Mouse (Mus musculus): ENCODE results near the gene Trpm3. TPM values are rescaled to one million over a fixed set of nuclear protein-coding genes. Genes with fewer than 3 reads are reported as not detected.

Gene Trpm3
- polyA plus RNA-seq, 1 experiment: 0.05 TPM

DNA sequence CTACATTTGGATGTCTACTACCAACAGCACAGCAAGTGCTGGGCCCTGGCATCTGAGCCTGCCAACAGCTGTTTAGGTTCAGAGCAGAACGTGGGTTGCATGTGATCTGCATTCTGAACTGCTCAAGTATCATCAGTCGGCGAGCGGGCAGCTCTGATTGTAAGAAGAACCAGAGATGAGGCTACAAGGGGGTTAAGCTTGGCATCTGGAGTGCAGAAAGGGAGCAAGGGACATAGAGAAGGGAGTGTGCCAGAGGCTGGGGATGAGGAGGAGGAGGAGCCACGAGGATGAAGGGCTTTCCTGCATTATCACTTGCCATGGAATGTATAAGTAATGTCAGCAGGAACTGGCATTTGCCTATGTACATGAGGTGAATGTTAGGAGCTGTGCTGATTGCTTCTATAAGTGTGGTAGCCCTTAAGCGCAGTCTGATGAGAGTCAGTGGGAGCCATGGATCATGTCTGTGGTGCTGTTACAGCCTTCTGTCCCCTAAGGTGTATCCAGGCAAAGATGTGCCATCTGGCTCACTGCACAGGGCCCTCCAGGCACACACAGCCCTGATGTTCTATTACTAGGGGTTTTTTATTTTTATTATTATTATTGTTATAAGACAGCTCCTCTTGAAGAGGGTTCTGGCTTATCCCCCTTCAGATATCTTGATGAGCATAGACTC is 825.0 kb downstream of the Trpm3 start:
- TF ChIP-seq USF1 (IDR thresholded peaks at IDR 0.05; ENCODE audit: low read depth) (no peak), CEBPB (IDR thresholded peaks at IDR 0.05; ENCODE audit: low read depth) (no peak), MYOD1 (IDR thresholded peaks at IDR 0.05; ENCODE audit: control insufficient read depth, insufficient read length, low read depth) (no peak), MYOG (IDR thresholded peaks at IDR 0.05; ENCODE audit: control insufficient read depth, extremely low read depth, insufficient read length) (no peak), CTCF (IDR thresholded peaks at IDR 0.05; ENCODE audit: control insufficient read depth, insufficient read depth, insufficient read length) (no peak), FOSL1 (IDR thresholded peaks at IDR 0.05; ENCODE audit: insufficient read depth, low read length, poor library complexity, severe bottlenecking) (no peak), MAX (IDR thresholded peaks at IDR 0.05) (no peak)
- no peaks in the 10 kb centered on the region for H3K79me3 ChIP-seq (ENCODE audit: low read depth)
- H3ac ChIP-seq (ENCODE audit: control insufficient read depth, insufficient read length, low read depth): no peak overlapping the region
- H3K27me3 ChIP-seq (ENCODE audit: control insufficient read depth, insufficient read depth, insufficient read length): no peaks in the 10 kb centered on the region
- H3K4me3 ChIP-seq (ENCODE audit: insufficient read depth, poor library complexity, severe bottlenecking): no peak overlapping the region
- no peaks in the 10 kb centered on the region for H3K36me3 ChIP-seq (ENCODE audit: control insufficient read depth, insufficient read depth)
- no peaks in the 10 kb centered on the region for H3K79me2 ChIP-seq (ENCODE audit: control insufficient read depth, insufficient read depth)

DNA sequence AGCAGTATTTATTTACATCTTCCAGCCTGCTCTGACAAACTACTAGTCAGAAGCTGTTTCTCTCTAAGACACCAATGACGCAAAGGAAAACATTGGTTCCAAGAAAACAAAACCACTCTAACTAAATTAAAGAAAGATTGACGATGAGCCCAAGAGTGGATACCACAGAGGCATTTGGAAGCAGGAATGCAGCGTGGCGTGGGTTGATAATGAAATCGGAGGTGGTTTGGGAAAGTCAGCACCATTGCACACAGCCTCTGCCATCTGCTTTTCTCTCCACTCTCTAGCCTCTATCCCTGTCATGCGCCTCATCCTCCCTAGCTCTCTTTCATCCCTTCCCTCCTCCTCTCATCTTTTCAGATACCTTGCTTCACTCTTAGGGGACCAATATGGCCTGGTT is 826.6 kb downstream of the Trpm3 start:
- Histone ChIP-seq H3K36me3 (ENCODE audit: control insufficient read depth, insufficient read depth) (no peaks in the 10 kb centered on the region), H3K79me2 (ENCODE audit: control insufficient read depth, insufficient read depth) (no peaks in the 10 kb centered on the region), H3K79me3 (ENCODE audit: low read depth) (no peaks in the 10 kb centered on the region), H3K27me3 (ENCODE audit: control insufficient read depth, insufficient read depth, insufficient read length) (no peaks in the 10 kb centered on the region), H3ac (ENCODE audit: control insufficient read depth, insufficient read length, low read depth) (no peak overlapping the region), H3K4me3 (ENCODE audit: insufficient read depth, poor library complexity, severe bottlenecking) (no peak overlapping the region)
- TF ChIP-seq USF1 (IDR thresholded peaks at IDR 0.05; ENCODE audit: low read depth): no peak
- TF ChIP-seq CEBPB (IDR thresholded peaks at IDR 0.05; ENCODE audit: low read depth): no peak
- no peak for TF ChIP-seq MAX (IDR thresholded peaks at IDR 0.05)
- no peak for TF ChIP-seq CTCF (IDR thresholded peaks at IDR 0.05; ENCODE audit: control insufficient read depth, insufficient read depth, insufficient read length)
- TF ChIP-seq MYOD1 (IDR thresholded peaks at IDR 0.05; ENCODE audit: control insufficient read depth, insufficient read length, low read depth): no peak
- no peak for TF ChIP-seq MYOG (IDR thresholded peaks at IDR 0.05; ENCODE audit: control insufficient read depth, extremely low read depth, insufficient read length)
- TF ChIP-seq FOSL1 (IDR thresholded peaks at IDR 0.05; ENCODE audit: insufficient read depth, low read length, poor library complexity, severe bottlenecking): no peak

DNA sequence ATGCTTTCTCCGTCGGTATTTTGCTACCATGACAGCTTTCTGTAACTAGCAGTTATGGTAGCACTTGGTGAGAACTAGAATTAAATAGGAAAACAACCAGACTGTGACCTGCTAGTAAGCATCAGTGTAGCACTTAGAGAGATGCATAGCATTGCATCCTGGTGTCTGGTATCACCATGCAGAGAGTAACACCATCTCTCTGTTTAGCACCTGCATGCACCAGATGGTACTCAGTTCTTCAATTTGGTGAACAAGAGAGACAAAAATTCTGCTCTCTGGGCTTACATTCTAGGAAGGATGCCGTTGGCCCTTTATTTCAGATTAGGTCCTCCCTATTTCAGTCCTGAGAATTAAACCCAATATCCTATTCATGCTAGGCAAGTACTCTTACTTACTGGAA is 834.4 kb downstream of the Trpm3 start:
- no peak overlapping the region for H3K4me3 ChIP-seq (ENCODE audit: insufficient read depth, poor library complexity, severe bottlenecking)
- H3K79me2 ChIP-seq (ENCODE audit: control insufficient read depth, insufficient read depth): no peaks in the 10 kb centered on the region
- TF ChIP-seq MAX (IDR thresholded peaks at IDR 0.05) (no peak), FOSL1 (IDR thresholded peaks at IDR 0.05; ENCODE audit: insufficient read depth, low read length, poor library complexity, severe bottlenecking) (no peak), CEBPB (IDR thresholded peaks at IDR 0.05; ENCODE audit: low read depth) (no peak), MYOD1 (IDR thresholded peaks at IDR 0.05; ENCODE audit: control insufficient read depth, insufficient read length, low read depth) (no peak), USF1 (IDR thresholded peaks at IDR 0.05; ENCODE audit: low read depth) (no peak), MYOG (IDR thresholded peaks at IDR 0.05; ENCODE audit: control insufficient read depth, extremely low read depth, insufficient read length) (no peak), CTCF (IDR thresholded peaks at IDR 0.05; ENCODE audit: control insufficient read depth, insufficient read depth, insufficient read length) (no peak)
- H3K27me3 ChIP-seq (ENCODE audit: control insufficient read depth, insufficient read depth, insufficient read length): no peaks in the 10 kb centered on the region
- no peak overlapping the region for H3ac ChIP-seq (ENCODE audit: control insufficient read depth, insufficient read length, low read depth)
- no peaks in the 10 kb centered on the region for H3K79me3 ChIP-seq (ENCODE audit: low read depth)
- H3K36me3 ChIP-seq (ENCODE audit: control insufficient read depth, insufficient read depth): no peaks in the 10 kb centered on the region

DNA sequence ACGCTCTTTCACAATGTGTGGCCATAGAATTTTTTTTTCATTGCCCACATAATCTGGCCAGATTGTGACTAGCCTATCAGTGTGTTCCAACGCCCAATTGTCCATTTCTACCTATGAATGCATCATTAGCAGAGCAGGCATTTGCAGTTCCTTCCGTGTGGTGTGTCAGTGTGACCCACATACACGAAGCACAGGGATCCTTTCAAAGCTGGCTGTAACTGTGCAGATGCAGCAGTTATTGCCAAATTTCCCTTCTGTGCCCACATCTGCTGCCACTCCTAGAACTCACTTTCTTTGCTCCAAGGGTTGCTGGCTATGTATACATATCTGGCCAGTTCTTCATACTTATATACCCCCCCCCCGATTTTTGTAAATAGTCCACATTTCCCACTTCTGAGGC is 834.9 kb downstream of the Trpm3 start:
- no peak overlapping the region for H3K4me3 ChIP-seq (ENCODE audit: insufficient read depth, poor library complexity, severe bottlenecking)
- H3K79me3 ChIP-seq (ENCODE audit: low read depth): no peaks in the 10 kb centered on the region
- H3K79me2 ChIP-seq (ENCODE audit: control insufficient read depth, insufficient read depth): no peaks in the 10 kb centered on the region
- H3K27me3 ChIP-seq (ENCODE audit: control insufficient read depth, insufficient read depth, insufficient read length): no peaks in the 10 kb centered on the region
- H3K36me3 ChIP-seq (ENCODE audit: control insufficient read depth, insufficient read depth): no peaks in the 10 kb centered on the region
- no peak for TF ChIP-seq MAX (IDR thresholded peaks at IDR 0.05)
- no peak for TF ChIP-seq CEBPB (IDR thresholded peaks at IDR 0.05; ENCODE audit: low read depth)
- no peak overlapping the region for H3ac ChIP-seq (ENCODE audit: control insufficient read depth, insufficient read length, low read depth)

DNA sequence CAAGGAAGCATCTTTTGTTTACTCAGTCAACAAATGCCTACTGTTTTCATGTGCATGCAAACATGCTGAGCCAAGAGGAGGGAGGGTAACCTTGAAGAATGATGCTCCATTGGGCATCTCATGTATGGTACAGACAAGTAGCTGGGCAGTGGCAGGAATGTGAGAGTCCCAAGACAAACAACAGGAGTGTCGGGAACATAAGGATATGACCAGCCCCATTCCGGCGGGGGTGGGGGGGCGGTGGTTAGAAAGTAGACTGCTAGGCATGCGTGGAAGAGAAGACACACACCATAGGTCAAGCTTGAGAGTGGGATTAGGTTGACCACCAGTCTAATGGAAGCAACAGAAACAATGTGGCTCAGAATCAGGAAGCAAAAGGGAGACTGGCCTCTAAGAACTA is 837.0 kb downstream of the Trpm3 start:
- no peaks in the 10 kb centered on the region for H3K79me3 ChIP-seq (ENCODE audit: low read depth)
- no peak overlapping the region for H3ac ChIP-seq (ENCODE audit: control insufficient read depth, insufficient read length, low read depth)
- no peaks in the 10 kb centered on the region for H3K79me2 ChIP-seq (ENCODE audit: control insufficient read depth, insufficient read depth)
- H3K36me3 ChIP-seq (ENCODE audit: control insufficient read depth, insufficient read depth): no peaks in the 10 kb centered on the region
- no peaks in the 10 kb centered on the region for H3K27me3 ChIP-seq (ENCODE audit: control insufficient read depth, insufficient read depth, insufficient read length)
- no peak overlapping the region for H3K4me3 ChIP-seq (ENCODE audit: insufficient read depth, poor library complexity, severe bottlenecking)
- TF ChIP-seq MYOD1 (IDR thresholded peaks at IDR 0.05; ENCODE audit: control insufficient read depth, insufficient read length, low read depth) (no peak), USF1 (IDR thresholded peaks at IDR 0.05; ENCODE audit: low read depth) (no peak), CTCF (IDR thresholded peaks at IDR 0.05; ENCODE audit: control insufficient read depth, insufficient read depth, insufficient read length) (no peak), FOSL1 (IDR thresholded peaks at IDR 0.05; ENCODE audit: insufficient read depth, low read length, poor library complexity, severe bottlenecking) (no peak), MAX (IDR thresholded peaks at IDR 0.05) (no peak), MYOG (IDR thresholded peaks at IDR 0.05; ENCODE audit: control insufficient read depth, extremely low read depth, insufficient read length) (no peak), CEBPB (IDR thresholded peaks at IDR 0.05; ENCODE audit: low read depth) (no peak)

DNA sequence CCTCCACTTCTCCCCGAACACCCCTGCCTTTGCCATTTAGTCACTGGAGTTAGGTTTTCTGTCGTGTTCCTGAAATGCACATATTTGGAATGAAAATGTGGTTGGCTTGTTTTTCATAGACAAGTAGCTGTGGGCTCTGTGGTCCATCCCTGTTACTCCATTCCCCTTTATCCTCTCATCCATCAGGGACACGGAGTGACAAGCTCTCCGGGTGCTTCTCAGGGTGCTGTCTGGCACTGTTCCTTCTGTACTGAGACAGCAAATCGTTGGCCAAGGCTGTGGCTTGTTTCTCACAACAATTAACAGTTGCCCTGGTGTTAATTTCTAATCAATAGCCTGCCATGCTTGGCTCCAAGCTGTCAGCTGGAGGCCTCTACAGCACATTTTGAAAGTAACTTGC is 838.7 kb downstream of the Trpm3 start:
- Histone ChIP-seq H3K79me2 (ENCODE audit: control insufficient read depth, insufficient read depth) (no peaks in the 10 kb centered on the region), H3K4me3 (ENCODE audit: insufficient read depth, poor library complexity, severe bottlenecking) (no peak overlapping the region), H3K27me3 (ENCODE audit: control insufficient read depth, insufficient read depth, insufficient read length) (no peaks in the 10 kb centered on the region), H3K79me3 (ENCODE audit: low read depth) (no peaks in the 10 kb centered on the region), H3ac (ENCODE audit: control insufficient read depth, insufficient read length, low read depth) (no peak overlapping the region), H3K36me3 (ENCODE audit: control insufficient read depth, insufficient read depth) (no peaks in the 10 kb centered on the region)
- TF ChIP-seq MYOD1 (IDR thresholded peaks at IDR 0.05; ENCODE audit: control insufficient read depth, insufficient read length, low read depth): no peak
